Mouse (Mus musculus): ENCODE measurements around the gene Hpn. TPM values are rescaled to one million over a fixed set of nuclear protein-coding genes. Genes with fewer than 3 reads are reported as not detected.

Gene Hpn
- polyA plus RNA-seq, 1 experiment from 2014 or later, result 36.0 TPM

- Histone ChIP-seq H3K4me1 (ENCODE audit: control insufficient read depth, insufficient read depth, low read length) (peaks cover 40% of the 10 kb centered on the region), H3K36me3 (ENCODE audit: control insufficient read depth, insufficient read depth, low read length) (peaks cover 4% of the 10 kb centered on the region; the same call in 1 of the 2 replicates), H3K27ac (ENCODE audit: low read length) (peak overlapping the region; percentile 72), H3K9me3 (replicated peaks; ENCODE audit: control insufficient read depth, low read length) (no peaks in the 10 kb centered on the region), H3K4me2 (ENCODE audit: low read depth, low read length) (peak overlapping the region; percentile 62; the same call in 1 of the 2 replicates), H3K27me3 (ENCODE audit: control insufficient read depth, insufficient read depth, low read length) (no peaks in the 10 kb centered on the region), H3K4me3 (replicated peaks; ENCODE audit: low read length) (peak overlapping the region; percentile 86; the same call in 1 of the 2 replicates), H3K9ac (ENCODE audit: low read length) (peak overlapping the region; percentile 67)
- no peak for ATAC-seq (ENCODE audit: insufficient read depth, low FRiP score)
- 67% methylated on average over 3 of the region's 3 CpGs for WGBS
Observed at GRCm38 (mm10) chr7:31148086-31148485, 33.0 kb upstream of the Hpn start.

- H3K4me1 ChIP-seq (ENCODE audit: control insufficient read depth, insufficient read depth, low read length), result peaks cover 33% of the 10 kb centered on the region
- H3K9ac ChIP-seq (ENCODE audit: low read length), result 0 out of 2 replicates have a peak overlapping the region, but pooled peaks have one; percentile 31
- H3K4me3 ChIP-seq (replicated peaks; ENCODE audit: low read length), result no peak overlapping the region
- peak; percentile 10; the same call in 1 of the 2 replicates for ATAC-seq (ENCODE audit: insufficient read depth, low FRiP score)
- H3K36me3 ChIP-seq (ENCODE audit: control insufficient read depth, insufficient read depth, low read length), result peaks cover 22% of the 10 kb centered on the region
- H3K27me3 ChIP-seq (ENCODE audit: control insufficient read depth, insufficient read depth, low read length), result no peaks in the 10 kb centered on the region
- H3K9me3 ChIP-seq (replicated peaks; ENCODE audit: control insufficient read depth, low read length), result no peaks in the 10 kb centered on the region
- WGBS, result 22% methylated on average over 12 of the region's 12 CpGs
- no peak overlapping the region for H3K4me2 ChIP-seq (ENCODE audit: low read depth, low read length)
- peak overlapping the region; percentile 49 for H3K27ac ChIP-seq (ENCODE audit: low read length)
Observed at GRCm38 (mm10) chr7:31145596-31146160, 30.6 kb upstream of the Hpn start.

- no peaks in the 10 kb centered on the region for H3K9me3 ChIP-seq (replicated peaks; ENCODE audit: control insufficient read depth, low read length)
- no peaks in the 10 kb centered on the region for H3K27me3 ChIP-seq (ENCODE audit: control insufficient read depth, insufficient read depth, low read length)
- WGBS, result 95% methylated on average over 16 of the region's 16 CpGs
- no peak overlapping the region for H3K27ac ChIP-seq (ENCODE audit: low read length)
- H3K4me1 ChIP-seq (ENCODE audit: control insufficient read depth, insufficient read depth, low read length), result peaks cover 33% of the 10 kb centered on the region
- no peak overlapping the region for H3K9ac ChIP-seq (ENCODE audit: low read length)
- H3K4me3 ChIP-seq (replicated peaks; ENCODE audit: low read length), result no peak overlapping the region
- no peak overlapping the region for H3K4me2 ChIP-seq (ENCODE audit: low read depth, low read length)
- peaks cover 29% of the 10 kb centered on the region for H3K36me3 ChIP-seq (ENCODE audit: control insufficient read depth, insufficient read depth, low read length)
- no peak for ATAC-seq (ENCODE audit: insufficient read depth, low FRiP score)
Observed at GRCm38 (mm10) chr7:31144886-31145285, 29.8 kb upstream of the Hpn start.

GRCm38 (mm10) chr7:31140941-31141340 lies 25.9 kb upstream of the Hpn start:
- Histone ChIP-seq H3K9me3 (replicated peaks; ENCODE audit: control insufficient read depth, low read length) (no peaks in the 10 kb centered on the region), H3K4me2 (ENCODE audit: low read depth, low read length) (no peak overlapping the region), H3K4me3 (replicated peaks; ENCODE audit: low read length) (no peak overlapping the region), H3K36me3 (ENCODE audit: control insufficient read depth, insufficient read depth, low read length) (peaks cover 59% of the 10 kb centered on the region), H3K27me3 (ENCODE audit: control insufficient read depth, insufficient read depth, low read length) (no peaks in the 10 kb centered on the region), H3K9ac (ENCODE audit: low read length) (no peak overlapping the region), H3K27ac (ENCODE audit: low read length) (no peak overlapping the region), H3K4me1 (ENCODE audit: control insufficient read depth, insufficient read depth, low read length) (peaks cover 4% of the 10 kb centered on the region)
- no peak for ATAC-seq (ENCODE audit: insufficient read depth, low FRiP score)
- WGBS, result 92% methylated on average over 10 of the region's 10 CpGs

GRCm38 (mm10) chr7:31140302-31140701 lies 25.2 kb upstream of the Hpn start:
- no peak for ATAC-seq (ENCODE audit: insufficient read depth, low FRiP score)
- Histone ChIP-seq H3K27ac (ENCODE audit: low read length) (no peak overlapping the region), H3K4me3 (replicated peaks; ENCODE audit: low read length) (no peak overlapping the region), H3K9ac (ENCODE audit: low read length) (no peak overlapping the region), H3K36me3 (ENCODE audit: control insufficient read depth, insufficient read depth, low read length) (peaks cover 59% of the 10 kb centered on the region), H3K4me1 (ENCODE audit: control insufficient read depth, insufficient read depth, low read length) (no peaks in the 10 kb centered on the region), H3K9me3 (replicated peaks; ENCODE audit: control insufficient read depth, low read length) (no peaks in the 10 kb centered on the region), H3K4me2 (ENCODE audit: low read depth, low read length) (no peak overlapping the region), H3K27me3 (ENCODE audit: control insufficient read depth, insufficient read depth, low read length) (no peaks in the 10 kb centered on the region)
- WGBS, result 81% methylated on average over 4 of the region's 4 CpGs

- no peak overlapping the region for H3K9ac ChIP-seq (ENCODE audit: low read length)
- H3K36me3 ChIP-seq (ENCODE audit: control insufficient read depth, insufficient read depth, low read length), result peaks cover 65% of the 10 kb centered on the region
- H3K4me3 ChIP-seq (replicated peaks; ENCODE audit: low read length), result no peak overlapping the region
- 64% methylated on average over 5 of the region's 5 CpGs for WGBS
- no peaks in the 10 kb centered on the region for H3K4me1 ChIP-seq (ENCODE audit: control insufficient read depth, insufficient read depth, low read length)
- no peaks in the 10 kb centered on the region for H3K27me3 ChIP-seq (ENCODE audit: control insufficient read depth, insufficient read depth, low read length)
- H3K27ac ChIP-seq (ENCODE audit: low read length), result no peak overlapping the region
- H3K9me3 ChIP-seq (replicated peaks; ENCODE audit: control insufficient read depth, low read length), result no peaks in the 10 kb centered on the region
- 0 out of 2 replicates have a peak, but pooled peaks have one; percentile 26 for ATAC-seq (ENCODE audit: insufficient read depth, low FRiP score)
- no peak overlapping the region for H3K4me2 ChIP-seq (ENCODE audit: low read depth, low read length)
Observed at GRCm38 (mm10) chr7:31139765-31140164, 24.7 kb upstream of the Hpn start.

GRCm38 (mm10) chr7:31135717-31136116 lies 20.6 kb upstream of the Hpn start:
- ATAC-seq (ENCODE audit: insufficient read depth, low FRiP score), result no peak
- Histone ChIP-seq H3K9ac (ENCODE audit: low read length) (no peak overlapping the region), H3K4me3 (replicated peaks; ENCODE audit: low read length) (no peak overlapping the region), H3K4me1 (ENCODE audit: control insufficient read depth, insufficient read depth, low read length) (no peaks in the 10 kb centered on the region), H3K36me3 (ENCODE audit: control insufficient read depth, insufficient read depth, low read length) (peaks cover 67% of the 10 kb centered on the region), H3K4me2 (ENCODE audit: low read depth, low read length) (no peak overlapping the region), H3K27ac (ENCODE audit: low read length) (no peak overlapping the region), H3K9me3 (replicated peaks; ENCODE audit: control insufficient read depth, low read length) (no peaks in the 10 kb centered on the region), H3K27me3 (ENCODE audit: control insufficient read depth, insufficient read depth, low read length) (no peaks in the 10 kb centered on the region)
- WGBS, result 93% methylated on average over 10 of the region's 10 CpGs

- no peak overlapping the region for H3K9ac ChIP-seq (ENCODE audit: low read length)
- no peaks in the 10 kb centered on the region for H3K9me3 ChIP-seq (replicated peaks; ENCODE audit: control insufficient read depth, low read length)
- no peaks in the 10 kb centered on the region for H3K4me1 ChIP-seq (ENCODE audit: control insufficient read depth, insufficient read depth, low read length)
- no peak for ATAC-seq (ENCODE audit: insufficient read depth, low FRiP score)
- 88% methylated on average over 4 of the region's 4 CpGs for WGBS
- no peaks in the 10 kb centered on the region; the same call in 1 of the 2 replicates for H3K27me3 ChIP-seq (ENCODE audit: control insufficient read depth, insufficient read depth, low read length)
- peaks cover 45% of the 10 kb centered on the region for H3K36me3 ChIP-seq (ENCODE audit: control insufficient read depth, insufficient read depth, low read length)
- H3K4me2 ChIP-seq (ENCODE audit: low read depth, low read length), result no peak overlapping the region
- no peak overlapping the region for H3K27ac ChIP-seq (ENCODE audit: low read length)
- no peak overlapping the region for H3K4me3 ChIP-seq (replicated peaks; ENCODE audit: low read length)
Observed at GRCm38 (mm10) chr7:31131866-31132265, 16.8 kb upstream of the Hpn start.

GRCm38 (mm10) chr7:31130841-31131240 lies 15.8 kb upstream of the Hpn start:
- Histone ChIP-seq H3K9ac (ENCODE audit: low read length) (no peak overlapping the region), H3K27ac (ENCODE audit: low read length) (no peak overlapping the region), H3K4me2 (ENCODE audit: low read depth, low read length) (no peak overlapping the region), H3K27me3 (ENCODE audit: control insufficient read depth, insufficient read depth, low read length) (peaks cover 9% of the 10 kb centered on the region), H3K4me3 (replicated peaks; ENCODE audit: low read length) (no peak overlapping the region), H3K9me3 (replicated peaks; ENCODE audit: control insufficient read depth, low read length) (no peaks in the 10 kb centered on the region), H3K36me3 (ENCODE audit: control insufficient read depth, insufficient read depth, low read length) (peaks cover 37% of the 10 kb centered on the region), H3K4me1 (ENCODE audit: control insufficient read depth, insufficient read depth, low read length) (peaks cover 5% of the 10 kb centered on the region; the same call in 1 of the 2 replicates)
- 31% methylated on average over 4 of the region's 4 CpGs for WGBS
- ATAC-seq (ENCODE audit: insufficient read depth, low FRiP score), result no peak

Data from stomach, embryonic 16.5 days (tissue).